Mouse (Mus musculus) forebrain, embryonic 16.5 days (tissue): Measurements from ENCODE around the gene Fbxl4. TPM values are rescaled to one million over a fixed set of nuclear protein-coding genes. Genes with fewer than 3 reads are reported as not detected.

Source experiments
- ATAC-seq: fragments of 200-750 bp; cut with Nextera tagmentation; 2 replicates; pipeline ENCODE4 v1.8.0; 2017; ENCODE audit warnings: mild to moderate bottlenecking, moderate library complexity
- H3K27ac ChIP-seq: fragments of 300-500 bp; sonication (generic); 2 replicates; pipeline ENCODE4 v1.5.1; 2014; ENCODE audit warnings: low read length, control low read depth
- H3K27me3 ChIP-seq: fragments of 300-500 bp; sonication (generic); replicated peaks from 2 replicates; pipeline ENCODE4 v1.6.1; 2014; ENCODE audit warnings: low read length; ENCODE audit not compliant: control insufficient read depth, insufficient read depth
- H3K36me3 ChIP-seq: fragments of 300-500 bp; sonication (generic); 2 replicates; pipeline ENCODE4 v1.6.1; 2014; ENCODE audit not compliant: control insufficient read depth, insufficient read depth
- H3K4me1 ChIP-seq: fragments of 300-500 bp; sonication (generic); replicated peaks from 2 replicates; pipeline ENCODE4 v1.6.1; 2014; ENCODE audit warnings: low read length; ENCODE audit not compliant: control insufficient read depth, insufficient read depth
- H3K4me2 ChIP-seq: fragments of 300-500 bp; sonication (generic); 2 replicates; pipeline ENCODE4 v1.6.1; 2014; ENCODE audit warnings: mild to moderate bottlenecking, low read length, control low read depth
- H3K4me3 ChIP-seq: fragments of 300-500 bp; sonication (generic); replicated peaks from 2 replicates; pipeline ENCODE4 v1.5.1; 2014; ENCODE audit warnings: mild to moderate bottlenecking, low read length, control low read depth
- H3K9ac ChIP-seq: fragments of 300-500 bp; sonication (generic); replicated peaks from 2 replicates; pipeline ENCODE4 v1.6.1; 2014; ENCODE audit warnings: low read depth, low read length, control low read depth
- H3K9me3 ChIP-seq: fragments of 300-500 bp; sonication (generic); 2 replicates; pipeline ENCODE4 v1.6.1; 2016; ENCODE audit warnings: low read length; ENCODE audit not compliant: control insufficient read depth
- WGBS: fragments of 180-500 bp; shearing (Covaris S2); extraction: QIAGEN DNeasy Blood & Tissue Kit; methylation state at CpG from one replicate; pipeline ENCODE4 v1.1.7; 2014; 5-methylcytosine and 5-hydroxymethylcytosine counted together
- polyA plus RNA-seq: library from polyadenylated mRNA; unstranded; fragments of >200 nt; fragmentation: Nextera tagmentation; extraction: Ambion mirVana; gene quantifications from 2 replicates; pipeline ENCODE4 v1.2.1, GENCODE M21; 2015

Fbxl4 gene
- polyA plus RNA-seq, 1 experiment from 2014 or later = 13.0 TPM

- peaks cover 34% of the 10 kb centered on the region for H3K4me1 ChIP-seq
- no peaks in the 10 kb centered on the region for H3K9me3 ChIP-seq
- H3K27me3 ChIP-seq = peaks cover under 1% of the 10 kb centered on the region
- H3K9ac ChIP-seq = peak overlapping the region; percentile 64
- ATAC-seq = no peak
- H3K36me3 ChIP-seq = no peaks in the 10 kb centered on the region
- H3K27ac ChIP-seq = peak overlapping the region; percentile 75
- WGBS = 19% methylated on average over 1 of the region's 1 CpGs
- peak overlapping the region; percentile 41 for H3K4me3 ChIP-seq
- H3K4me2 ChIP-seq = peak overlapping the region; percentile 56
Measured at GRCm38 (mm10) chr4:22480858-22481205, 123.5 kb downstream of the Fbxl4 start.

DNA sequence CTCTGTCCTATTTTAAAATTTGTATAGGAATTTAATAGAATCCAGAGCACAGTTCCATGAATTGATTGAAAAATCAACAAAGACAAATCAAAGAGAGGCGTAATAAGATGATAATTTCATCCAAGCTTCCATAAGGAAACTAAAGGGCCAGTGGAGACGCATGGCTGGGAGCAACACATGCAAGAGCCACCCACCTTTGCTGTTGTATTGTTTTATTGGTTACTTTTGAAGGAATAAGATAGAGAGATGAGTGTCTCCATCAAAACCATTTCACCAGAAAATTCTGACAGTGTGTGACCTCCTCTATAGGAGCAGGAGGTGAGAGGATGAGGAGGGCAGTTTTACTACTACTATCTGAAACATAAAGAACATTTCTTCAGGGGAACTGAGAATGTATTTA lies 124.8 kb downstream of the Fbxl4 start:
- ATAC-seq = no peak
- H3K9ac ChIP-seq = peak overlapping the region; percentile 35
- H3K27ac ChIP-seq = peak overlapping the region; percentile 14; the same call in 1 of the 2 replicates
- H3K36me3 ChIP-seq = no peaks in the 10 kb centered on the region
- WGBS = 49% methylated on average over 2 of the region's 2 CpGs
- H3K4me1 ChIP-seq = peaks cover 33% of the 10 kb centered on the region
- no peaks in the 10 kb centered on the region for H3K9me3 ChIP-seq
- peak overlapping the region; percentile 56 for H3K4me2 ChIP-seq
- H3K27me3 ChIP-seq = no peaks in the 10 kb centered on the region; the same call in 1 of the 2 replicates
- peak overlapping the region; percentile 41 for H3K4me3 ChIP-seq

DNA sequence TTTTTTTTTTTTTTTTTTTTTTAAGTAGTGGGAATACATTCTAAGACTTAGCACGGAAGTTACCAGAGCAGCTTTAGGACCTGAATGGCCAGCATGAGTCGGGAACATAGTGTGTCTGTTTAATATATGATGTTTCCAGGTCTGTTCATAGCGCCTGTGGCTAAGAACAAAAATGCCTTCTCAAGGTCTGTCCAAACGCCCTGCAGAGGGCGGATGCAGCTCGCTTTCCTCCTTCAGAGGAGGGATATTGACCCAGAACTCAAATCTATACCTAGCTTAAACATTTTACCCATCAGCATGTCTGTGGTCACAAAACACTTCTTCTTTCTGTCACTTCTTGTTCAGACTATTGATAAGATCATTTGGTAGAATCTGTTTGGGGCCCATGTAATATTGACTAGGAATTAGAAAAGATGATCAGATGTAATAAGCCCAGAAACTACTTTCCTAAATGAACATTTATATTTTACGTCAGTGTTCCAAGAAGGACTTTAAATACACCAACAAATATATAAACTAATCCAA lies 125.5 kb downstream of the Fbxl4 start:
- Histone ChIP-seq H3K36me3 (no peaks in the 10 kb centered on the region), H3K4me2 (peak overlapping the region; percentile 55), H3K27ac (no peak overlapping the region), H3K9me3 (no peaks in the 10 kb centered on the region), H3K4me3 (peak overlapping the region; percentile 43), H3K27me3 (no peaks in the 10 kb centered on the region; the same call in 1 of the 2 replicates), H3K9ac (peak overlapping the region; percentile 8; the same call in 1 of the 2 replicates), H3K4me1 (peaks cover 26% of the 10 kb centered on the region)
- WGBS = 21% methylated on average over 7 of the region's 7 CpGs
- ATAC-seq = no peak

DNA sequence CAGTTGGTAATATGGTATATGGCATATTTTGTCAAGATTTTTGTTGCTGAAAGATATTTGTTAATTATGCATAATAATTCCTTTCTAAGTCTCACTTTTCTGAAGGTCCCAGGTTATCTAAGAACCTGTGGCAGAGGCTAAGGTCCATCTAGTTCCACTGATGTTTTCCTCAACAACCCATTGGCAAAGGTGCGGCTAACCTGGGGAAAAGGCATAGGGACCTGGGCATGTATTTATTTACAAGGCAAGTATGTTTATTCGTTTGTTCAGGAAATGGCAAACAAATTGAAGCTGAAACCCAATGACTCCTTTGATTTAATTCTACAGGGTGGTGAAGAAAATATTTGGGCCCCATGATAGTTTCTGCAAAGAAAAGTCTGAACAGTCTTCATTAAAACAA lies 126.2 kb downstream of the Fbxl4 start:
- WGBS = 30% methylated on average over 2 of the region's 2 CpGs
- no peak overlapping the region for H3K27ac ChIP-seq
- ATAC-seq = no peak
- peak overlapping the region; percentile 61 for H3K4me2 ChIP-seq
- H3K9me3 ChIP-seq = no peaks in the 10 kb centered on the region
- no peaks in the 10 kb centered on the region for H3K36me3 ChIP-seq
- no peaks in the 10 kb centered on the region; the same call in 1 of the 2 replicates for H3K27me3 ChIP-seq
- H3K4me1 ChIP-seq = peaks cover 22% of the 10 kb centered on the region
- peak overlapping the region; percentile 42 for H3K4me3 ChIP-seq
- H3K9ac ChIP-seq = peak overlapping the region; percentile 40; the same call in 1 of the 2 replicates

Other genes with a start within 250 kb of the Fbxl4 start
- 48.1 and 58.3 TPM in 2 replicates for gene Pou3f2, start 130.8 kb downstream of the Fbxl4 start, polyA plus RNA-seq